Mouse (Mus musculus) telencephalon, adult 2 months (tissue): ENCODE measurements at regions not wholly inside any gene's neighbourhood (a gene's known extent, or its start where the extent isn't known, plus 50 kb on each side); places are given as distances from the start of the nearest gene placed in this dataset.

ENCODE experiments used
- DNase-seq: peaks from one replicate; pipeline ENCODE4 v3.0.0-alpha.2; 2011; ENCODE audit warnings: low read depth, low spot score

DNA sequence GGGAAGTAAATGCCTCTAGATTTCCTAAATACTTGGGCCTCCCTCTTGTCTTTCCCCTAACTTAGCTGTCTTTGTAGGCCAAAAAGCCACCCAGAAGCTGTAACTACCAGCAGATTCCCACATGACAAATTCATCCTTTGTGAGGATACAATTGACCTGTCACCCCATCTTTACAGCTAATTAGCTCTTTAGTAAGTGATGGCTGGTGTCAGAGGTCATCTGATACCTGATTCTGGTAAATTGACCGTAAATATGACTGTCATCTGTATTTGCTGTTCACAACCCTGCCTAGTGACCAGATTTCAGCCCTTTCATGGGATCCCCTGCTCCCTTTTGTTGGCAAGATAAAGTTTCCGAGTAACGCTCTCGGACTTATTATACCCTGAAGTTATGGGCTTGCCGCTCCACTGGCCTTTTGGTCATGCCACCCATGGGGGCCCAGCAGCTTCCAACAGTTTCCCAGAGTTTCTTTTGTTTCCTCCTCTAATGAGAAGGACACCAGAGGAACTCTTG, 279.5 kb downstream of the Gpat3 start:
- no peak for DNase-seq

DNA sequence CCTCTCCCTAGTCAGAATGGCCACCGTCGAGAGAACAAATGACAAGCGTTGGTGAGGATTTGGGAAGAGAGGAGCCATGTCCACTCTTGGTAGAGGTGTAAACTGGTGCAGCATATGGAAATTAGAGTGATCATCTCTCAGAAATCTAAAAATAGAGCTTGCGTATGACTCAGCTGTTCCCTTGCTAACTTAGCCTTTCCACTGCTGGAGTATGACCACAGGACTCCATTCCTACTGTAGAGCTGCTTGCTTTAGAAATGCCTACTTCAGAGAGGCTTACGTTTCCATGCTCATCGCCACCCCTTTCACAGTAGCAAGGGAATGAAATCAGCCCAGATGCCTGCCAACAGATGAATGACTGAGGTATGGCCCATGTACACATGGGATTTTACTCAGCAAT, 277.4 kb downstream of the Gpat3 start:
- DNase-seq: no peak

GRCm38 (mm10) chr5:101120509-101121201, 275.1 kb downstream of the Gpat3 start:
- DNase-seq: no peak

DNA sequence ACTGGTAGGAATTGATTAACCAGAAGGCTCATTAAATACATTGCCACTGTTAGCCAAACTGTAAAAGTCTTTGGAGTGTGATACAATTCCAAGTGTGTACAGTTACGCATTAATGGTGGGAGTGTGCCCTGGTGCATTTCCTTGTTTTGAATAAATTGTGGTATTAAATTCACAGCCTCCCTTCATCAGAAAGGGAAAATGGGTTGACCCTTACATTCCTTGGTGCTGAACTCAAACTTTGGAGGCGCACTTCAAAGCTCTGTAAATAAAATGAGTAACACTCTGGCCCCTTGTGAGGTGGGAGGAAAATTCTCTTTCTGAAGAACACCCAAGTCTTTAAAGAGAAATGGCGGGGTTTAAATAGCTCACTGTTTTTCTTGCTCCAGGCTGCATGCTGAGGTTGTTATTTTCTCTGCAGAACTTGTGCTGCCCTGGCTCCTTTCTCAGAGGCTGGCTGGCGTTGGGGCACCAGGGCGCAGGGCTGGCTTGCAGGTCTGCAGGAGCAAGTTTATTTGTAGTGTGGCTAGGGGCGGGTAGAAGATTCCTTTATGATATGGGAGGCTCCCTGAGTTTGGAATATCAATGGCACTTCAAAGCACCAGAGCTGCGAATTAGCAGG, 266.7 kb downstream of the Gpat3 start:
- no peak for DNase-seq

- DNase-seq: no peak
Observed at GRCm38 (mm10) chr5:101111619-101112018, 266.1 kb downstream of the Gpat3 start.

- DNase-seq: no peak
Observed at GRCm38 (mm10) chr5:101100975-101101699, 255.6 kb downstream of the Gpat3 start.

GRCm38 (mm10) chr5:101091027-101091598, 245.6 kb downstream of the Gpat3 start:
- no peak for DNase-seq

GRCm38 (mm10) chr5:101090415-101091026, 245.0 kb downstream of the Gpat3 start:
- no peak for DNase-seq

- no peak for DNase-seq
Observed at GRCm38 (mm10) chr5:101085199-101085598, 239.7 kb downstream of the Gpat3 start.

- DNase-seq: no peak
Observed at GRCm38 (mm10) chr5:101082611-101083010, 237.1 kb downstream of the Gpat3 start.

DNA sequence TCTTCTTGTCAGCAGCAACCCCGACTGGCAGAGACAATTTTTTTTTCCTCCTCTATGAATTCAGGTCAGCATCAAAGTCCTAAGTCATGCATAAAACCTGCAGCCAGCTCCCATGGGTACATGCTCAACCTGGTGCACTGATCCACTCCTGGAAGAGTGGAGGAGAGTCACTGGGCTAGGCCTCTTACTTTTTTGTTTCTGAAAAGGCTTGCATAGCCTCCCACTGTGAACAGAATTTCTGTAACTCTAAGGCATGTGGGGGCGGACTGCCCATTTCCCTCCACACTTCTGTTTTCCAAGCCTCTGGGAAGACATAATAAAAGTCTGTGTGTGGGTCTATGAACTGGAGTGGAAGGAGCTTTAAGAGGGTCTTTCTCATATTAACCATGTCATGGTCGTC, 218.8 kb downstream of the Gpat3 start:
- DNase-seq: no peak

DNA sequence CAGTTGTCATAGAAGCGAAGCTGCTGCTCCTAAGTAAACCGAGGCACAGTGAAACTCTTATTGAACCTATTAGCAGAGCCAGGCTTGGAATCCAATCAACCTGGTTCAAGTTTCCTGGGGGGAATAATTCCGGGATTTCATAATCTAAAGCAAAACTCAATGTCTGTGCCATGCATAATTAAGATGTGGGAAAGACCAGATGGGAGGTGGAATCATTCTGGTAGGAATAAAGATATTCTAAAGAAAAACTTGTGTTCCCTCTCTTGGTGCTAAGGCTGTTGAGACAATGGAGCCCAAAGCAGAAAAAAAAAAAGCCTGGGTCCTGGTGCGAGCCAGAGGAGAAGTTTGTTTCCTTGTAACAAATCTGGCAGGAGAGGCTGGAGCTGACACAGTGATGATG, 217.7 kb downstream of the Gpat3 start:
- no peak for DNase-seq

- peak; percentile 54 for DNase-seq
Observed at GRCm38 (mm10) chr5:101051591-101051990, 206.1 kb downstream of the Gpat3 start.

- DNase-seq: no peak
Observed at GRCm38 (mm10) chr5:101040488-101040887, 195.0 kb downstream of the Gpat3 start.

DNA sequence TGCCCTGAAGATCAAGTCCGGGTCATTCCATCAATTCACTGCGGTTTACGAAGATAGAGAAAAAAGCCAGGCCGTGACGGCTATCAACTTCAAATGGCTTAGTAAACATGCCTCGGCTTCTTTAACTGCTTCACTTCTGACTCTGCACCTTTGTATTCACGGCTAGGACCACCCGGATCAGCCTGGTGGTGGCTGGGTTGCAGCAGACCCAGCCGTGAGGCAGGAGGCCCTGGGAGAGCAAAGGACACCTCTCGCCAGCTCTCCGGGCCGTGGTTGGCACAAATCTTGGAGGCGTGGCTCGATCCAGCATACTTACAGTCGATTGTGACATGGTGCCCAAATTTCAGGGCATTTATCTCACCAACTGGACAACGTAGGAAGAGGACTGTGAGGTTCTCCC, 187.5 kb downstream of the Gpat3 start:
- DNase-seq: no peak

DNA sequence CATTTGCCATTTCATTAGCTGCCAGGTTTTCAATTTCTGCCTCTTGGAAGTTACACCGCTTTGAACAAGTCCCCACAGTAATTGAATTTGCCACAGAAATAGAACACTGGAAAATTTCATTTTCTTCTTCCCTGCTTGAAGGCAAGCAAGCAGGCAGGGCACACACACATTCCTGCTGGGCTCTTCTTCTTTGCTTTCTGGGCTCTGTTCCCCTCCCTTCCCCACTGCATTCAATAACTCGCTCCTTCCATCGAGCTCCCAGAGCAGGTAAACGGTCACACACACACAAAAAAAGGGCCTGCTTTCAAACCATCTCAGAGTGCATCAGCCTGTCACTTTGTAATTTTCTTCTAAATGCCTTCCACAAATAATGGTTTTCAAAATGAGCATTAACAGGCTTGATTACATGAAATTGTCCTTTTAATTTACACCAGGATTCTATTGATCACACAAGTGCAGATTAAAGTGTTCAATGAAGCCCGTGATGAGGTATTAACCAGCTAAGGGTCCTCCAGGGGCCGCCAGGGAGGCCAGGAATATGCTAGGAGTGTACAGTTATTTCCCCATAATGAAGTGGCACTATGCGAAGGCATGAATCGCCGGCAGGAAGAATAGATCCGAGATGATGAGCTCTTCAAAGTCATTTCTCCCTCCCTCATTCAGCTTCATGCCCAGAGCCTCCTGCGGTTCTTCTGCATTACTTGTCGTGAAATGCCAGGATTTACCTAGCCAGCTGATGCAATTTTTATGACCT, 186.8 kb downstream of the Gpat3 start:
- DNase-seq: no peak

DNA sequence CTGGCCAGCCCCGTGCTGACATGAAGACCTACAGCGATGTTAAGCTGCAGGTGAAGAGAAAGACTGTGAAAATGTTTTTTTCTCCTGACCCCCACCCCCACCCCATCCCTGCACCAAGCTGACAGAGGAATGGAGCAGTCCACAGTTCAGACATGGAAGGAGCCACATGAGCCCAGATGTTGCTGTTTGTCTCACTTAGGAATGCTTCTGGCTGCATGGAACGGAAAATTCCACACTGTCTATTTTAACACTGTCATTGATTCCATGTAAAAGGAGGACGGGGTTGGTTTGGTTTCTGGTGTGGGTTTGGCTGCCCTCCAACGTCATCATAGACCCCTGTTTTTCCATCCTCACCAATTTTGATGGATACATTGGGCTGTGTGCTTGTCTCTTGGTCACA, 179.3 kb downstream of the Gpat3 start:
- no peak for DNase-seq

GRCm38 (mm10) chr5:101023784-101024183, 178.3 kb downstream of the Gpat3 start:
- DNase-seq: peak; percentile 41

DNA sequence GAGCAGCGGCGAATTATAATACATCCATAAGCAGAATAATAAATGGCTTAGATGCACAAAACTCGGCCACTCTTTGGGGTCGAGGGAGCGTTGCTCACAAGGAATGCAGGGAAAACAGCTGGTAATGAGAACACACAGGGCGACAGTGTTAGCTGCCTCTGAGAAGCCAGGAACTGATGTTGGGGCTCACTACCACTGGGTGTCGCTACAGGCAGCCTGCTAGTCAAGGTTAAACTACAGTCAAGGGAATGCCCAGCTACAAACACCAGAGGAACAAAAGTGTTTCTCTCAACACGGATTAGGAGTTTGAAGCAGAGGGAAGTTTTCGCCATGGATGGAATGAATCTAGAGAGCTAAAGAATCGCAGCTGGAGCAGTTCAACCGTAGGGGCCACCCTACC, 175.3 kb downstream of the Gpat3 start:
- DNase-seq: peak; percentile 38

DNA sequence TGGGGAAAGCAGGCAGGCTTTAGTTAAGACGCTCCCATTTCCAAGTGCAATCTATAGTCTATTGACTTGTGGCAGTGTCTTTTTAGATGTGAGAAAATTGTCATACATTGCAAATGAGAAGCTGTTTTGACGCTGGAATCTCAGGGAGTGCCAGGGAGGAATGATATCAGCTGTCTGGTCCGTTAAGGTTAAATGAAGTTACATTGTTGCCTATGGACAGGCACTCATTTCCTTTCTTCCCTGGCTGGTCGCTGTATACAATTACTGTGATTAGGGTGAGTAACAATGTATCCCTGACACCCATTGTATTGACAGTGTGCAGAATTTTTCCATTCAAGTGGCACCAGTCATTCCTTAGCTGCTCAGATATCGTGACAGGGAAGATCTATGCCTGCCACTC, 168.3 kb downstream of the Gpat3 start:
- DNase-seq: no peak

- no peak for DNase-seq
Observed at GRCm38 (mm10) chr5:101005216-101005615, 159.7 kb downstream of the Gpat3 start.
